Mouse (Mus musculus) liver, embryonic 16.5 days (tissue): ENCODE measurements at regions not wholly inside any gene's neighbourhood (a gene's known extent, or its start where the extent isn't known, plus 50 kb on each side); places are given as distances from the start of the nearest gene placed in this dataset.

Experiments
- ATAC-seq: fragments of 200-750 bp; cut with Nextera tagmentation; 2 replicates; pipeline ENCODE4 v1.8.0; 2017; ENCODE audit warnings: low read depth, mild to moderate bottlenecking, moderate number of reproducible peaks, moderate library complexity
- H3K27ac ChIP-seq: fragments of 300-500 bp; sonication (generic); 2 replicates; pipeline ENCODE4 v1.5.1; 2014; ENCODE audit warnings: mild to moderate bottlenecking, low read length
- H3K27me3 ChIP-seq: fragments of 300-500 bp; sonication (generic); 2 replicates; pipeline ENCODE4 v1.6.1; 2014; ENCODE audit warnings: low read depth, low read length, mixed read lengths; ENCODE audit not compliant: control insufficient read depth, insufficient read depth
- H3K36me3 ChIP-seq: fragments of 300-500 bp; sonication (generic); 2 replicates; pipeline ENCODE4 v1.6.1; 2014; ENCODE audit warnings: mild to moderate bottlenecking; ENCODE audit not compliant: control insufficient read depth, insufficient read depth
- H3K4me1 ChIP-seq: fragments of 300-500 bp; sonication (generic); 2 replicates; pipeline ENCODE4 v1.6.1; 2014; ENCODE audit warnings: low read depth, low read length, mixed read lengths; ENCODE audit not compliant: control insufficient read depth
- H3K4me2 ChIP-seq: fragments of 300-500 bp; sonication (generic); 2 replicates; pipeline ENCODE4 v1.6.1; 2014; ENCODE audit warnings: low read depth, low read length, mixed read lengths
- H3K4me3 ChIP-seq: fragments of 300-500 bp; sonication (generic); 2 replicates; pipeline ENCODE4 v1.5.1; 2014; ENCODE audit warnings: low read depth, mild to moderate bottlenecking, low read length
- H3K9ac ChIP-seq: fragments of 300-500 bp; sonication (generic); 2 replicates; pipeline ENCODE4 v1.6.1; 2014; ENCODE audit warnings: low read depth, low read length
- H3K9me3 ChIP-seq: fragments of 300-500 bp; sonication (generic); replicated peaks from 2 replicates; pipeline ENCODE4 v1.6.1; 2016; ENCODE audit warnings: low read length; ENCODE audit not compliant: control insufficient read depth
- WGBS: fragments of 180-500 bp; shearing (Covaris S2); extraction: QIAGEN DNeasy Blood & Tissue Kit; methylation state at CpG from one replicate; pipeline ENCODE4 v1.1.7; 2014; ENCODE audit not compliant: insufficient replicate concordance; 5-methylcytosine and 5-hydroxymethylcytosine counted together

GRCm38 (mm10) chr13:111953860-111954519 lies 145.2 kb upstream of the Map3k1 start:
- Histone ChIP-seq H3K9ac (no peak overlapping the region), H3K4me3 (no peak overlapping the region), H3K36me3 (no peaks in the 10 kb centered on the region), H3K27me3 (no peaks in the 10 kb centered on the region), H3K27ac (no peak overlapping the region), H3K4me2 (no peak overlapping the region), H3K9me3 (no peaks in the 10 kb centered on the region), H3K4me1 (peaks cover 19% of the 10 kb centered on the region)
- no peak for ATAC-seq
- WGBS, result 56% methylated on average over 8 of the region's 8 CpGs

- no peak overlapping the region for H3K27ac ChIP-seq
Measured at GRCm38 (mm10) chr13:111954520-111954884, 145.7 kb upstream of the Map3k1 start.

GRCm38 (mm10) chr13:111957118-111957517 lies 148.3 kb upstream of the Map3k1 start:
- Histone ChIP-seq H3K9ac (no peak overlapping the region), H3K36me3 (no peaks in the 10 kb centered on the region), H3K4me1 (peaks cover 19% of the 10 kb centered on the region), H3K4me2 (peak overlapping the region; percentile 40), H3K4me3 (no peak overlapping the region), H3K27me3 (no peaks in the 10 kb centered on the region), H3K27ac (no peak overlapping the region), H3K9me3 (no peaks in the 10 kb centered on the region)
- 14% methylated on average over 3 of the region's 3 CpGs for WGBS
- peak; percentile 88 for ATAC-seq

More at GRCm38 (mm10) chr13:111954520-111954884, 145.7 kb upstream of the Map3k1 start:
- Histone ChIP-seq H3K4me2 (no peak overlapping the region), H3K4me1 (peaks cover 19% of the 10 kb centered on the region), H3K9ac (no peak overlapping the region), H3K9me3 (no peaks in the 10 kb centered on the region), H3K27me3 (no peaks in the 10 kb centered on the region), H3K36me3 (no peaks in the 10 kb centered on the region), H3K4me3 (no peak overlapping the region)
- no peak for ATAC-seq
- WGBS, result 13% methylated on average over 6 of the region's 6 CpGs

GRCm38 (mm10) chr13:111957674-111958273 lies 149.0 kb upstream of the Map3k1 start:
- ATAC-seq, result peak; percentile 81
- H3K9ac ChIP-seq, result peak overlapping the region; percentile 46
- peaks cover 19% of the 10 kb centered on the region for H3K4me1 ChIP-seq
- H3K4me3 ChIP-seq, result no peak overlapping the region
- H3K27ac ChIP-seq, result peak overlapping the region; percentile 83
- no peaks in the 10 kb centered on the region for H3K36me3 ChIP-seq
- no peak overlapping the region; the same call in 1 of the 2 replicates for H3K4me2 ChIP-seq
- no peaks in the 10 kb centered on the region for H3K9me3 ChIP-seq
- 68% methylated on average over 11 of the region's 11 CpGs for WGBS
- no peaks in the 10 kb centered on the region for H3K27me3 ChIP-seq

GRCm38 (mm10) chr13:111958421-111958820 lies 149.6 kb upstream of the Map3k1 start:
- Histone ChIP-seq H3K4me3 (no peak overlapping the region), H3K27ac (peak overlapping the region; percentile 83), H3K9me3 (no peaks in the 10 kb centered on the region), H3K4me2 (no peak overlapping the region), H3K4me1 (peaks cover 19% of the 10 kb centered on the region), H3K27me3 (no peaks in the 10 kb centered on the region), H3K9ac (peak overlapping the region; percentile 46; the same call in 1 of the 2 replicates), H3K36me3 (no peaks in the 10 kb centered on the region)
- WGBS, result 87% methylated on average over 1 of the region's 1 CpGs
- no peak for ATAC-seq

- Histone ChIP-seq H3K27ac (no peak overlapping the region), H3K36me3 (no peaks in the 10 kb centered on the region), H3K9ac (no peak overlapping the region), H3K4me2 (no peak overlapping the region), H3K9me3 (no peaks in the 10 kb centered on the region), H3K4me1 (peaks cover 14% of the 10 kb centered on the region), H3K4me3 (no peak overlapping the region), H3K27me3 (no peaks in the 10 kb centered on the region)
- WGBS, result 97% methylated on average over 2 of the region's 2 CpGs
- no peak for ATAC-seq
Measured at GRCm38 (mm10) chr13:111960036-111960435, 151.2 kb upstream of the Map3k1 start.

GRCm38 (mm10) chr13:111961423-111961822 lies 152.6 kb upstream of the Map3k1 start:
- H3K36me3 ChIP-seq, result no peaks in the 10 kb centered on the region
- H3K9ac ChIP-seq, result no peak overlapping the region
- H3K4me1 ChIP-seq, result peaks cover 14% of the 10 kb centered on the region
- H3K27ac ChIP-seq, result no peak overlapping the region
- ATAC-seq, result no peak
- no peak overlapping the region for H3K4me2 ChIP-seq
- 74% methylated on average over 6 of the region's 6 CpGs for WGBS
- H3K4me3 ChIP-seq, result no peak overlapping the region
- no peaks in the 10 kb centered on the region for H3K27me3 ChIP-seq
- H3K9me3 ChIP-seq, result no peaks in the 10 kb centered on the region

- ATAC-seq, result no peak
- WGBS, result 80% methylated on average over 4 of the region's 4 CpGs
Measured at GRCm38 (mm10) chr13:111962155-111962554, 153.4 kb upstream of the Map3k1 start.

GRCm38 (mm10) chr13:111966113-111966512 lies 157.3 kb upstream of the Map3k1 start:
- 51% methylated on average over 6 of the region's 6 CpGs for WGBS
- no peak overlapping the region for H3K4me2 ChIP-seq
- H3K27ac ChIP-seq, result no peak overlapping the region
- H3K4me3 ChIP-seq, result no peak overlapping the region
- no peak for ATAC-seq
- H3K9ac ChIP-seq, result no peak overlapping the region
- no peaks in the 10 kb centered on the region for H3K36me3 ChIP-seq
- no peaks in the 10 kb centered on the region for H3K9me3 ChIP-seq
- H3K4me1 ChIP-seq, result no peaks in the 10 kb centered on the region; the same call in 1 of the 2 replicates
- H3K27me3 ChIP-seq, result no peaks in the 10 kb centered on the region

More at GRCm38 (mm10) chr13:111962155-111962554, 153.4 kb upstream of the Map3k1 start:
- Histone ChIP-seq H3K9ac (no peak overlapping the region), H3K27ac (no peak overlapping the region), H3K4me3 (no peak overlapping the region), H3K9me3 (no peaks in the 10 kb centered on the region), H3K27me3 (no peaks in the 10 kb centered on the region), H3K4me1 (peaks cover 10% of the 10 kb centered on the region), H3K4me2 (no peak overlapping the region), H3K36me3 (no peaks in the 10 kb centered on the region)
